ENCODE assay signal across 8 mouse cellular contexts in genomic region chr11:120151113-120151494, GRCm38 (mm10). TPM values are rescaled to one million over a fixed set of nuclear protein-coding genes. Genes with fewer than 3 reads are reported as not detected.
DNase-seq lines count a peak whose midpoint lies in the region; ATAC-seq and TF ChIP-seq lines count a peak whose summit lies in the region.

Gene Slc38a10, minus strand, starts transcription at chr11:120151346.

- H3K4me3 ChIP-seq in hindbrain, embryonic 13.5 days: peak within 1 kb of the TSS; percentile 90

- TF ChIP-seq CTCF in Patski (IDR thresholded peaks at IDR 0.05): no peak

- H3K4me1 ChIP-seq in hindbrain, embryonic 13.5 days (replicated peaks): peaks cover 26% of the 10 kb centered on the region

- peak; percentile 98 for DNase-seq in Patski (ENCODE audit: low read depth, low spot score)
- DNase-seq in cerebellum, postnatal 14 days: peak; percentile 100
- peak; percentile 99 for DNase-seq in frontal cortex, postnatal 14 days (ENCODE audit: low spot score in 2 of 2)
- peak; percentile 99 for DNase-seq in layer of hippocampus, postnatal 25 days (ENCODE audit: extremely low spot score in 1 of 2, low spot score in 1 of 2)
- peak; percentile 100 for DNase-seq in lung, postnatal 25 days (ENCODE audit: low spot score)
- DNase-seq in retina, embryonic 14.5 days (ENCODE audit: low spot score): peak; percentile 100
- peak; percentile 99 for DNase-seq in thymus, postnatal 4 days

- H3K4me2 ChIP-seq in hindbrain, embryonic 13.5 days: peak within 1 kb of the TSS; percentile 74

- ATAC-seq in Patski: peak; percentile 80
- peak; percentile 97 for ATAC-seq in hindbrain, embryonic 13.5 days (ENCODE audit: low FRiP score)

- peak within 1 kb of the TSS; percentile 88 for H3K27ac ChIP-seq in hindbrain, embryonic 13.5 days

- in situ Hi-C loops in Patski (cut with MboI; ENCODE audit: low pct_unique_long_range_greater_than_20kb): no loop called here

- H3K27me3 ChIP-seq in Patski: no peaks in the 10 kb centered on the region
- H3K27me3 ChIP-seq in hindbrain, embryonic 13.5 days: no peaks in the 10 kb centered on the region

- 0 out of 2 replicates have a peak, but pooled peaks cover 11% of the 10 kb centered on the region for H3K36me3 ChIP-seq in hindbrain, embryonic 13.5 days

- CTCF ChIA-PET in Patski (lab: Charles Lee): no interaction called here

- POLR2A ChIA-PET in Patski (lab: Charles Lee): no interaction called here

- H3K9ac ChIP-seq in hindbrain, embryonic 13.5 days: peak within 1 kb of the TSS; percentile 90

- H3K9me3 ChIP-seq in hindbrain, embryonic 13.5 days: no peaks in the 10 kb centered on the region

- under 1% methylated on average over 28 of the region's 28 CpGs for WGBS in hindbrain, embryonic 13.5 days

RNA-seq across cellular contexts. Expression of gene Slc38a10, which starts in this region (rescaled TPM):
- polyA plus RNA-seq in Patski (2021): 107 TPM
- polyA plus RNA-seq in hindbrain, embryonic 13.5 days (2015; fragmentation: Nextera tagmentation; extraction: Ambion mirVana): 110 and 115 TPM in 2 replicates
- 10 to 100 TPM; 85.3 to 88.5 TPM for total RNA-seq in layer of hippocampus, postnatal 25 days (2021)

Comparison
In these comparisons a context has a peak if more than half of its experiments do, and no peak if none do; other contexts are left out.
1. Peak in every context shown above with its lines: DNase-seq, ATAC-seq, H3K4me3 ChIP-seq and H3K27ac ChIP-seq.